Mouse (Mus musculus): Measurements from ENCODE around the gene Gpat2. TPM values are rescaled to one million over a fixed set of nuclear protein-coding genes. Genes with fewer than 3 reads are reported as not detected.

Gene Gpat2
- polyA plus RNA-seq, 1 experiment from 2014 or later, result 0.05 TPM

GRCm38 (mm10) chr2:127479763-127480162, 54.8 kb downstream of the Gpat2 start:
- no peak overlapping the region for H3K9ac ChIP-seq (replicated peaks)
- ATAC-seq (ENCODE audit: low FRiP score), result no peak
- H3K4me3 ChIP-seq (replicated peaks), result no peak overlapping the region
- 66% methylated on average over 10 of the region's 10 CpGs for WGBS
- H3K27ac ChIP-seq (replicated peaks), result no peak overlapping the region
- peaks cover 69% of the 10 kb centered on the region for H3K27me3 ChIP-seq (replicated peaks)
- no peak overlapping the region for H3K4me2 ChIP-seq
- H3K9me3 ChIP-seq (replicated peaks), result no peaks in the 10 kb centered on the region
- H3K36me3 ChIP-seq, result no peaks in the 10 kb centered on the region
- H3K4me1 ChIP-seq, result peaks cover 32% of the 10 kb centered on the region

GRCm38 (mm10) chr2:127481841-127482532, 57.0 kb downstream of the Gpat2 start:
- Histone ChIP-seq H3K4me2 (peak overlapping the region; percentile 72), H3K9ac (replicated peaks) (peak overlapping the region; percentile 17; the same call in 1 of the 2 replicates), H3K4me1 (peaks cover 35% of the 10 kb centered on the region), H3K36me3 (no peaks in the 10 kb centered on the region), H3K27ac (replicated peaks) (no peak overlapping the region), H3K27me3 (replicated peaks) (peaks cover 77% of the 10 kb centered on the region), H3K9me3 (replicated peaks) (no peaks in the 10 kb centered on the region), H3K4me3 (replicated peaks) (peak overlapping the region; percentile 39)
- ATAC-seq (ENCODE audit: low FRiP score), result 0 out of 2 replicates have a peak, but pooled peaks have one; percentile 15
- WGBS, result under 1% methylated on average over 59 of the region's 59 CpGs

- no peak overlapping the region for H3K27ac ChIP-seq (replicated peaks)
- peak; percentile 64 for ATAC-seq (ENCODE audit: low FRiP score)
- H3K4me2 ChIP-seq, result peak overlapping the region; percentile 72
- under 1% methylated on average over 21 of the region's 21 CpGs for WGBS
- H3K4me1 ChIP-seq, result peaks cover 35% of the 10 kb centered on the region
- 0 out of 2 replicates have a peak overlapping the region, but pooled peaks have one; percentile 9 for H3K9ac ChIP-seq (replicated peaks)
- no peaks in the 10 kb centered on the region for H3K36me3 ChIP-seq
- peak overlapping the region; percentile 39 for H3K4me3 ChIP-seq (replicated peaks)
- no peaks in the 10 kb centered on the region for H3K9me3 ChIP-seq (replicated peaks)
- peaks cover 77% of the 10 kb centered on the region for H3K27me3 ChIP-seq (replicated peaks)
Observed at GRCm38 (mm10) chr2:127482533-127482911, 57.5 kb downstream of the Gpat2 start.

GRCm38 (mm10) chr2:127483001-127483400, 58.0 kb downstream of the Gpat2 start:
- Histone ChIP-seq H3K4me2 (peak overlapping the region; percentile 72), H3K4me3 (replicated peaks) (peak overlapping the region; percentile 39), H3K9ac (replicated peaks) (0 out of 2 replicates have a peak overlapping the region, but pooled peaks have one; percentile 9), H3K36me3 (no peaks in the 10 kb centered on the region), H3K4me1 (peaks cover 35% of the 10 kb centered on the region), H3K27ac (replicated peaks) (no peak overlapping the region), H3K27me3 (replicated peaks) (peaks cover 77% of the 10 kb centered on the region), H3K9me3 (replicated peaks) (no peaks in the 10 kb centered on the region)
- under 1% methylated on average over 19 of the region's 21 CpGs for WGBS
- no peak for ATAC-seq (ENCODE audit: low FRiP score)

- 0 out of 2 replicates have a peak overlapping the region, but pooled peaks have one; percentile 10 for H3K9ac ChIP-seq (replicated peaks)
- H3K9me3 ChIP-seq (replicated peaks), result no peaks in the 10 kb centered on the region
- H3K36me3 ChIP-seq, result no peaks in the 10 kb centered on the region
- peaks cover 35% of the 10 kb centered on the region for H3K4me1 ChIP-seq
- H3K27ac ChIP-seq (replicated peaks), result no peak overlapping the region
- 8% methylated on average over 19 of the region's 19 CpGs for WGBS
- peak overlapping the region; percentile 24 for H3K4me3 ChIP-seq (replicated peaks)
- peak; percentile 54; the same call in 1 of the 2 replicates for ATAC-seq (ENCODE audit: low FRiP score)
- peaks cover 64% of the 10 kb centered on the region for H3K27me3 ChIP-seq (replicated peaks)
- H3K4me2 ChIP-seq, result peak overlapping the region; percentile 53
Observed at GRCm38 (mm10) chr2:127484476-127485170, 59.6 kb downstream of the Gpat2 start.

Other genes starting within 250 kb of the Gpat2 start
- 0.64 and 0.92 TPM in 2 replicates for gene 1810024B03Rik, start 216.9 kb upstream of the Gpat2 start, polyA plus RNA-seq (2015; fragmentation: Nextera tagmentation; extraction: Ambion mirVana)
- 40.0 and 45.6 TPM in 2 replicates for gene Snrnp200, start 216.8 kb upstream of the Gpat2 start, polyA plus RNA-seq (2015; fragmentation: Nextera tagmentation; extraction: Ambion mirVana)
- 64.6 and 68.5 TPM in 2 replicates for gene Ciao1, start 177.4 kb upstream of the Gpat2 start, polyA plus RNA-seq (2015; fragmentation: Nextera tagmentation; extraction: Ambion mirVana)
- gene Tmem127, start 177.3 kb upstream of the Gpat2 start, polyA plus RNA-seq (2015; fragmentation: Nextera tagmentation; extraction: Ambion mirVana), result 53.8 and 55.6 TPM in 2 replicates
- gene Stard7, start 155.0 kb upstream of the Gpat2 start, polyA plus RNA-seq (2015; fragmentation: Nextera tagmentation; extraction: Ambion mirVana), result 79.6 and 83.2 TPM in 2 replicates
- 18.2 and 23.1 TPM in 2 replicates for gene Dusp2, start 89.0 kb upstream of the Gpat2 start, polyA plus RNA-seq (2015; fragmentation: Nextera tagmentation; extraction: Ambion mirVana)
- not detected in 2 replicates for gene Astl, start 86.6 kb upstream of the Gpat2 start, polyA plus RNA-seq (2015; fragmentation: Nextera tagmentation; extraction: Ambion mirVana)
- 0.60 and 0.72 TPM in 2 replicates for gene Adra2b, start 62.0 kb upstream of the Gpat2 start, polyA plus RNA-seq (2015; fragmentation: Nextera tagmentation; extraction: Ambion mirVana)
- 31.2 and 36.4 TPM in 2 replicates for gene Fahd2a, start 19.4 kb downstream of the Gpat2 start, polyA plus RNA-seq (2015; fragmentation: Nextera tagmentation; extraction: Ambion mirVana)
- 6.5 and 9.3 TPM in 2 replicates for gene Kcnip3, start 96.9 kb downstream of the Gpat2 start, polyA plus RNA-seq (2015; fragmentation: Nextera tagmentation; extraction: Ambion mirVana)
- 0.06 and 0.50 TPM in 2 replicates for gene Prom2, start 116.3 kb downstream of the Gpat2 start, polyA plus RNA-seq (2015; fragmentation: Nextera tagmentation; extraction: Ambion mirVana)
- gene Zfp661, start 161.9 kb downstream of the Gpat2 start, polyA plus RNA-seq (2015; fragmentation: Nextera tagmentation; extraction: Ambion mirVana), result 6.3 and 6.5 TPM in 2 replicates
- 141 and 147 TPM in 2 replicates for gene Mrps5, start 162.0 kb downstream of the Gpat2 start, polyA plus RNA-seq (2015; fragmentation: Nextera tagmentation; extraction: Ambion mirVana)
- gene Mal, start 231.5 kb downstream of the Gpat2 start, polyA plus RNA-seq (2015; fragmentation: Nextera tagmentation; extraction: Ambion mirVana), result 7.0 and 8.0 TPM in 2 replicates

Data from neural tube, embryonic 15.5 days (tissue).